Mouse (Mus musculus) liver, postnatal 0 days (tissue): ENCODE data around the gene Lhfp.

Experiments
- CTCF ChIP-seq: sonication (generic); IDR thresholded peaks from 2 replicates; pipeline ENCODE4 v1.5.1; 2016; ENCODE audit warnings: antibody characterized with exemption, low read depth
- EP300 ChIP-seq: IDR thresholded peaks from 2 replicates; pipeline ENCODE4 v1.6.1; 2016; ENCODE audit warnings: antibody characterized with exemption, low read depth, mild to moderate bottlenecking

DNA sequence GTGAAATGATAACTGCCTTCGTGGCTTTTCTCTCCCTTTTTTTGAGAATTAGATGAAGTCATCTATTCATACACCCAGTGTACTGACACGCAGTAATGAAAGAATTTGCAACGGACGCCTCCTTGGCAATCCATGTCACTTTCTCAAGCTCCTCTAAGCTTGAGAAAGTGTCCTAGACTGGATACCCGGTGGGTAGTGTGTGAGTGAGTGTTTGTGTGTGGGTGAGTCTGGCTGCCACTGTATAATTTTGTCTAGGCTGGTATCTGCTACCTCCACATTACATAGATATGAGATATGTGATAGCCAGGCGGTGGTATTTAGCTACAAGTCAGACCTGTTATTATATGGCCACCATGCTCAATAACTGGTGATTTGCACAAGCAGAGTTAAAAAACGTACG lies 1.6 kb upstream of the Lhfp start:
- no peak for TF ChIP-seq CTCF
- no peak for TF ChIP-seq EP300
